Mouse (Mus musculus) urinary bladder, postnatal 10 days (tissue): ENCODE data around the gene Gp9.

Experiments
- DNase-seq: peaks from one replicate; pipeline ENCODE4 v3.0.0; 2022; ENCODE audit warnings: low spot score

Gp9 gene

GRCm38 (mm10) chr6:87787108-87787890 is 9.4 kb downstream of the Gp9 start:
- no peak for DNase-seq

- DNase-seq = no peak
These were observed 10.5 kb downstream of the Gp9 start for GRCm38 (mm10) chr6:87788266-87788895.

GRCm38 (mm10) chr6:87788896-87789587 is 11.2 kb downstream of the Gp9 start:
- DNase-seq = no peak

- no peak for DNase-seq
These were observed 11.9 kb downstream of the Gp9 start for GRCm38 (mm10) chr6:87789791-87790190.

- DNase-seq = no peak
These were observed 13.1 kb downstream of the Gp9 start for GRCm38 (mm10) chr6:87790779-87791480.

- DNase-seq = no peak
These were observed 14.0 kb downstream of the Gp9 start for GRCm38 (mm10) chr6:87791826-87792225.

GRCm38 (mm10) chr6:87793821-87794510 is 16.1 kb downstream of the Gp9 start:
- DNase-seq = no peak

- no peak for DNase-seq
These were observed 17.7 kb downstream of the Gp9 start for GRCm38 (mm10) chr6:87795385-87796150.

- no peak for DNase-seq
These were observed 18.5 kb downstream of the Gp9 start for GRCm38 (mm10) chr6:87796251-87796880.

GRCm38 (mm10) chr6:87797321-87797720 is 19.4 kb downstream of the Gp9 start:
- no peak for DNase-seq

- DNase-seq = no peak
These were observed 21.7 kb downstream of the Gp9 start for GRCm38 (mm10) chr6:87799576-87799975.

GRCm38 (mm10) chr6:87802462-87802861 is 24.6 kb downstream of the Gp9 start:
- no peak for DNase-seq

- no peak for DNase-seq
These were observed 26.2 kb downstream of the Gp9 start for GRCm38 (mm10) chr6:87804036-87804435.

GRCm38 (mm10) chr6:87804886-87805285 is 27.0 kb downstream of the Gp9 start:
- no peak for DNase-seq

GRCm38 (mm10) chr6:87805448-87805847 is 27.6 kb downstream of the Gp9 start:
- DNase-seq = no peak

- DNase-seq = no peak
These were observed 28.2 kb downstream of the Gp9 start for GRCm38 (mm10) chr6:87806028-87806427.

GRCm38 (mm10) chr6:87806857-87807256 is 29.0 kb downstream of the Gp9 start:
- no peak for DNase-seq

- DNase-seq = no peak
These were observed 30.0 kb downstream of the Gp9 start for GRCm38 (mm10) chr6:87807735-87808440.

GRCm38 (mm10) chr6:87808521-87808920 is 30.6 kb downstream of the Gp9 start:
- no peak for DNase-seq

- DNase-seq = no peak
These were observed 31.3 kb downstream of the Gp9 start for GRCm38 (mm10) chr6:87809144-87809543.
